Mouse (Mus musculus): ENCODE results near the gene Olfr700. TPM values are rescaled to one million over a fixed set of nuclear protein-coding genes. Genes with fewer than 3 reads are reported as not detected.
"Not testable (repeated sequence)": the region's sequence is repeated elsewhere in the genome, so short reads cannot be mapped to it uniquely, and the experiment has no call there.

Gene Olfr700
- total and polyA plus RNA-seq, 3 experiments: not detected

DNA sequence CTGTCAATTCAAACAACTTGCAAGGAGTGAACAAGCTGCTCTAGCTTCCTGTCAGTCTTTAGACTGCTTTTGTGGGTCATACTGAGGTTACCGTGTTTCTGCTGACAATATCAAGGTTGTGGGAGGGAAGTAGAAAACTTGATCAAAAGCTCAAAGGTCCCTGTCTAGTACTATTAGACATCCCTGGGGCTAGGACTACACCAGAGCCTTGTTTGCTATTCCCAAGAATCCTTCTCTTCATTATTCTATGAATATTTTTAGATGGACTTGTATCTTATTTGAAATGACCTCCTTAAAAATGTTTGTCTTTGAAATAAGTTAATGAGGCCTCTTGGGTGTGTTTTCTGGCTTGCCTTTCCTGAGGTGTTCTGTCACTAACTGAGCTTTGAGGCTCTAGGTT, 15.5 kb downstream of the Olfr700 start, which contains the start of gene Olfr699:
Olfr699 (minus strand) TSS at position 101 of the 400 bp plus-strand sequence.
- TF ChIP-seq GATA2 (IDR thresholded peaks at IDR 0.05; ENCODE audit: borderline replicate concordance, low read depth, low read length) (no peak), GATA1 (IDR thresholded peaks at IDR 0.05; ENCODE audit: borderline replicate concordance, low read length) (no peak), POLR2AphosphoS5 (IDR thresholded peaks at IDR 0.05; ENCODE audit: insufficient replicate concordance, low read depth, low read length) (no peak), CTCF (IDR thresholded peaks at IDR 0.05; ENCODE audit: low read depth, low read length) (no peak), TAL1 (conservative IDR thresholded peaks at IDR 0.05; ENCODE audit: low read depth, low read length) (no peak)

GRCm38 (mm10) chr7:106788330-106788729, 20.3 kb downstream of the Olfr700 start:
- H3K4me1 ChIP-seq (ENCODE audit: insufficient read depth, low read depth, low read length): peaks cover 5% of the 10 kb centered on the region; the same call in 1 of the 2 replicates
- H3K4me3 ChIP-seq (ENCODE audit: low read depth, low read length): no peak overlapping the region
- H3K27me3 ChIP-seq (ENCODE audit: insufficient read depth, low read length): no peaks in the 10 kb centered on the region
- DNase-seq (ENCODE audit: low spot score) (no peak), ATAC-seq (ENCODE audit: extremely low read depth, insufficient number of reproducible peaks, low FRiP score, poor library complexity, severe bottlenecking) (peak; percentile 22; the same call in 1 of the 2 replicates)
- H3K36me3 ChIP-seq (replicated peaks): no peaks in the 10 kb centered on the region
- TF ChIP-seq TAL1 (conservative IDR thresholded peaks at IDR 0.05; ENCODE audit: low read depth, low read length) (no peak), GATA1 (IDR thresholded peaks at IDR 0.05; ENCODE audit: borderline replicate concordance, low read length) (no peak), POLR2AphosphoS5 (IDR thresholded peaks at IDR 0.05; ENCODE audit: insufficient replicate concordance, low read depth, low read length) (no peak), CTCF (IDR thresholded peaks at IDR 0.05; ENCODE audit: low read depth, low read length) (no peak), GATA2 (IDR thresholded peaks at IDR 0.05; ENCODE audit: borderline replicate concordance, low read depth, low read length) (no peak)
- H3K9me3 ChIP-seq (replicated peaks): no peaks in the 10 kb centered on the region

More for the DNA sequence above, 15.5 kb downstream of the Olfr700 start, which contains the start of gene Olfr699:
- no peak within 1 kb of the TSS for H3K4me3 ChIP-seq (ENCODE audit: low read depth, low read length)
- no peaks in the 10 kb centered on the region for H3K36me3 ChIP-seq (replicated peaks)
- no peak for ATAC-seq (ENCODE audit: extremely low read depth, insufficient number of reproducible peaks, low FRiP score, poor library complexity, severe bottlenecking)
- DNase-seq (ENCODE audit: low spot score): no peak
- H3K27me3 ChIP-seq (ENCODE audit: insufficient read depth, low read length): no peaks in the 10 kb centered on the region
- peaks cover 4% of the 10 kb centered on the region; the same call in 1 of the 2 replicates for H3K4me1 ChIP-seq (ENCODE audit: insufficient read depth, low read depth, low read length)
- H3K9me3 ChIP-seq (replicated peaks): no peaks in the 10 kb centered on the region; the same call in 1 of the 2 replicates

- not testable (repeated sequence) for H3K36me3 ChIP-seq (replicated peaks); DNase-seq (ENCODE audit: low spot score); H3K9me3 ChIP-seq (replicated peaks); H3K4me1 ChIP-seq (ENCODE audit: insufficient read depth, low read depth, low read length); H3K27me3 ChIP-seq (ENCODE audit: insufficient read depth, low read length); H3K4me3 ChIP-seq (ENCODE audit: low read depth, low read length); ATAC-seq (ENCODE audit: extremely low read depth, insufficient number of reproducible peaks, low FRiP score, poor library complexity, severe bottlenecking)
These were observed 47.6 kb downstream of the Olfr700 start for GRCm38 (mm10) chr7:106761008-106761407.

DNA sequence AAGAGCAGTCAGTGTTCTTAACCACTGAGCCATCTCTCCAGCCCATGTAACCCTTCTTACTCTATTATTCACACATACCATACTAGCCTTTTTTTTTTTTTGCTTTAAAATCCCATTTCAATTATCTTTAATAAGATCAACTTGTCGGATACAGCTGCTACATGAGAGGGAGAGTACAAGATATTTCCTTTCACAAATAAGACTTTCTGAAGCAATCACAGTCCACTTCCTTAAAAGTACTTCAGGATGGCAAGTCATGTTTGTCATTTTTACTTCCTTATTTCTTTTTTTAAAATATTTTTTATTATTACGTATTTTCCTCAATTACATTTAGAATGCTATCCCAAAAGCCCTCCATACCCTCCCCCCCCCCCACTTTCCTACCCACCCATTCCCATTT, 49.8 kb downstream of the Olfr700 start:
- Histone ChIP-seq H3K4me3 (ENCODE audit: low read depth, low read length) (no peak overlapping the region), H3K36me3 (replicated peaks) (no peaks in the 10 kb centered on the region), H3K27me3 (ENCODE audit: insufficient read depth, low read length) (no peaks in the 10 kb centered on the region), H3K9me3 (replicated peaks) (no peaks in the 10 kb centered on the region), H3K4me1 (ENCODE audit: insufficient read depth, low read depth, low read length) (peaks cover 3% of the 10 kb centered on the region; the same call in 1 of the 2 replicates)
- ATAC-seq (ENCODE audit: extremely low read depth, insufficient number of reproducible peaks, low FRiP score, poor library complexity, severe bottlenecking) (no peak), DNase-seq (ENCODE audit: low spot score) (no peak)
- no peak for TF ChIP-seq TAL1 (conservative IDR thresholded peaks at IDR 0.05; ENCODE audit: low read depth, low read length)
- TF ChIP-seq CTCF (IDR thresholded peaks at IDR 0.05; ENCODE audit: low read depth, low read length): no peak
- no peak for TF ChIP-seq GATA2 (IDR thresholded peaks at IDR 0.05; ENCODE audit: borderline replicate concordance, low read depth, low read length)
- no peak for TF ChIP-seq GATA1 (IDR thresholded peaks at IDR 0.05; ENCODE audit: borderline replicate concordance, low read length)
- no peak for TF ChIP-seq POLR2AphosphoS5 (IDR thresholded peaks at IDR 0.05; ENCODE audit: insufficient replicate concordance, low read depth, low read length)

Other genes with a start within 250 kb of the Olfr700 start
- gene Olfr693, start 128.2 kb downstream of the Olfr700 start, total RNA-seq (2014; fragmentation: Nextera tagmentation): not detected in 2 replicates
- 0.12 and 0.16 TPM in 2 replicates for gene Olfr693, start 128.2 kb downstream of the Olfr700 start, total RNA-seq (2017)
- gene Olfr693, start 128.2 kb downstream of the Olfr700 start, polyA plus RNA-seq (2012): not detected in 2 replicates
- not detected in 2 replicates for gene Olfr694, start 117.0 kb downstream of the Olfr700 start, total RNA-seq (2014; fragmentation: Nextera tagmentation)
- 0.12 and 0.16 TPM in 2 replicates for gene Olfr694, start 117.0 kb downstream of the Olfr700 start, total RNA-seq (2017)
- gene Olfr694, start 117.0 kb downstream of the Olfr700 start, polyA plus RNA-seq (2012): not detected in 2 replicates
- gene Olfr695, start 92.4 kb downstream of the Olfr700 start, total RNA-seq (2014; fragmentation: Nextera tagmentation): not detected in 2 replicates
- gene Olfr695, start 92.4 kb downstream of the Olfr700 start, total RNA-seq (2017): 0.06 and 0.11 TPM in 2 replicates
- not detected in 2 replicates for gene Olfr695, start 92.4 kb downstream of the Olfr700 start, polyA plus RNA-seq (2012)
- gene Olfr697, start 66.4 kb downstream of the Olfr700 start, total RNA-seq (2014; fragmentation: Nextera tagmentation): not detected in 2 replicates
- gene Olfr697, start 66.4 kb downstream of the Olfr700 start, total RNA-seq (2017): 0.22 TPM in 1 of 2 replicates, not detected in the other
- not detected in 2 replicates for gene Olfr697, start 66.4 kb downstream of the Olfr700 start, polyA plus RNA-seq (2012)
- not detected in 2 replicates for gene Olfr698, start 53.4 kb downstream of the Olfr700 start, total RNA-seq (2014; fragmentation: Nextera tagmentation)
- gene Olfr698, start 53.4 kb downstream of the Olfr700 start, total RNA-seq (2017): 0.06 and 0.11 TPM in 2 replicates
- gene Olfr698, start 53.4 kb downstream of the Olfr700 start, polyA plus RNA-seq (2012): not detected in 2 replicates
- not detected in 2 replicates for gene Olfr699, start 15.6 kb downstream of the Olfr700 start, total RNA-seq (2014; fragmentation: Nextera tagmentation)
- 0.06 and 0.11 TPM in 2 replicates for gene Olfr699, start 15.6 kb downstream of the Olfr700 start, total RNA-seq (2017)
- not detected in 2 replicates for gene Olfr699, start 15.6 kb downstream of the Olfr700 start, polyA plus RNA-seq (2012)
- not detected in 2 replicates for gene Olfr701, start 5.3 kb upstream of the Olfr700 start, total RNA-seq (2014; fragmentation: Nextera tagmentation)
- gene Olfr701, start 5.3 kb upstream of the Olfr700 start, total RNA-seq (2017): 0.06 and 0.16 TPM in 2 replicates
- not detected in 2 replicates for gene Olfr701, start 5.3 kb upstream of the Olfr700 start, polyA plus RNA-seq (2012)
- gene Olfr702, start 25.1 kb upstream of the Olfr700 start, total RNA-seq (2014; fragmentation: Nextera tagmentation): not detected in 2 replicates
- gene Olfr702, start 25.1 kb upstream of the Olfr700 start, total RNA-seq (2017): 0.11 TPM in 1 of 2 replicates, not detected in the other
- not detected in 2 replicates for gene Olfr702, start 25.1 kb upstream of the Olfr700 start, polyA plus RNA-seq (2012)
- gene Olfr703, start 34.5 kb upstream of the Olfr700 start, total RNA-seq (2014; fragmentation: Nextera tagmentation): not detected in 2 replicates
- not detected in 2 replicates for gene Olfr703, start 34.5 kb upstream of the Olfr700 start, total RNA-seq (2017)
- not detected in 2 replicates for gene Olfr703, start 34.5 kb upstream of the Olfr700 start, polyA plus RNA-seq (2012)
- gene Olfr704, start 54.4 kb upstream of the Olfr700 start, total RNA-seq (2014; fragmentation: Nextera tagmentation): not detected in 2 replicates
- gene Olfr704, start 54.4 kb upstream of the Olfr700 start, total RNA-seq (2017): 0.22 TPM in 1 of 2 replicates, not detected in the other
- not detected in 2 replicates for gene Olfr704, start 54.4 kb upstream of the Olfr700 start, polyA plus RNA-seq (2012)
- not detected in 2 replicates for gene Olfr705, start 68.1 kb upstream of the Olfr700 start, total RNA-seq (2014; fragmentation: Nextera tagmentation)
- gene Olfr705, start 68.1 kb upstream of the Olfr700 start, total RNA-seq (2017): 0.05 TPM in 1 of 2 replicates, not detected in the other
- not detected in 2 replicates for gene Olfr705, start 68.1 kb upstream of the Olfr700 start, polyA plus RNA-seq (2012)
- not detected in 2 replicates for gene Olfr706, start 79.3 kb upstream of the Olfr700 start, total RNA-seq (2014; fragmentation: Nextera tagmentation)
- 0.06 TPM in 1 of 2 replicates, not detected in the other for gene Olfr706, start 79.3 kb upstream of the Olfr700 start, total RNA-seq (2017)
- not detected in 2 replicates for gene Olfr706, start 79.3 kb upstream of the Olfr700 start, polyA plus RNA-seq (2012)
- not detected in 2 replicates for gene Olfr707, start 92.4 kb upstream of the Olfr700 start, total RNA-seq (2014; fragmentation: Nextera tagmentation)
- not detected in 2 replicates for gene Olfr707, start 92.4 kb upstream of the Olfr700 start, total RNA-seq (2017)
- gene Olfr707, start 92.4 kb upstream of the Olfr700 start, polyA plus RNA-seq (2012): not detected in 2 replicates
- gene Olfr1532-ps1, start 99.2 kb upstream of the Olfr700 start, total RNA-seq (2014; fragmentation: Nextera tagmentation): not detected in 2 replicates
- gene Olfr1532-ps1, start 99.2 kb upstream of the Olfr700 start, total RNA-seq (2017): not detected in 2 replicates
- not detected in 2 replicates for gene Olfr1532-ps1, start 99.2 kb upstream of the Olfr700 start, polyA plus RNA-seq (2012)
- not detected in 2 replicates for gene Olfr709-ps1, start 123.4 kb upstream of the Olfr700 start, total RNA-seq (2014; fragmentation: Nextera tagmentation)
- gene Olfr709-ps1, start 123.4 kb upstream of the Olfr700 start, total RNA-seq (2017): 0.05 and 0.06 TPM in 2 replicates
- gene Olfr709-ps1, start 123.4 kb upstream of the Olfr700 start, polyA plus RNA-seq (2012): not detected in 2 replicates
- not detected in 2 replicates for gene Olfr710, start 139.5 kb upstream of the Olfr700 start, total RNA-seq (2014; fragmentation: Nextera tagmentation)
- gene Olfr710, start 139.5 kb upstream of the Olfr700 start, total RNA-seq (2017): not detected in 2 replicates
- not detected in 2 replicates for gene Olfr710, start 139.5 kb upstream of the Olfr700 start, polyA plus RNA-seq (2012)
- not detected in 2 replicates for gene Olfr6, start 155.1 kb upstream of the Olfr700 start, total RNA-seq (2014; fragmentation: Nextera tagmentation)
- 0.12 and 0.22 TPM in 2 replicates for gene Olfr6, start 155.1 kb upstream of the Olfr700 start, total RNA-seq (2017)
- gene Olfr6, start 155.1 kb upstream of the Olfr700 start, polyA plus RNA-seq (2012): not detected in 2 replicates
- not detected in 2 replicates for gene Olfr711, start 166.6 kb upstream of the Olfr700 start, total RNA-seq (2014; fragmentation: Nextera tagmentation)
- gene Olfr711, start 166.6 kb upstream of the Olfr700 start, total RNA-seq (2017): under 0.01 and 0.11 TPM in 2 replicates
- not detected in 2 replicates for gene Olfr711, start 166.6 kb upstream of the Olfr700 start, polyA plus RNA-seq (2012)
- not detected in 2 replicates for gene Olfr2, start 197.2 kb upstream of the Olfr700 start, total RNA-seq (2014; fragmentation: Nextera tagmentation)
- gene Olfr2, start 197.2 kb upstream of the Olfr700 start, total RNA-seq (2017): 0.06 TPM in 1 of 2 replicates, not detected in the other
- gene Olfr2, start 197.2 kb upstream of the Olfr700 start, polyA plus RNA-seq (2012): not detected in 2 replicates
- not detected in 2 replicates for gene Olfr713, start 222.3 kb upstream of the Olfr700 start, total RNA-seq (2014; fragmentation: Nextera tagmentation)
- 0.05 and 0.12 TPM in 2 replicates for gene Olfr713, start 222.3 kb upstream of the Olfr700 start, total RNA-seq (2017)
- not detected in 2 replicates for gene Olfr713, start 222.3 kb upstream of the Olfr700 start, polyA plus RNA-seq (2012)